Mouse (Mus musculus): ENCODE measurements at regions not wholly inside any gene's neighbourhood (a gene's known extent, or its start where the extent isn't known, plus 50 kb on each side); places are given as distances from the start of the nearest gene placed in this dataset.
"Not testable (repeated sequence)": the region's sequence is repeated elsewhere in the genome, so short reads cannot be mapped to it uniquely, and the experiment has no call there.

DNA sequence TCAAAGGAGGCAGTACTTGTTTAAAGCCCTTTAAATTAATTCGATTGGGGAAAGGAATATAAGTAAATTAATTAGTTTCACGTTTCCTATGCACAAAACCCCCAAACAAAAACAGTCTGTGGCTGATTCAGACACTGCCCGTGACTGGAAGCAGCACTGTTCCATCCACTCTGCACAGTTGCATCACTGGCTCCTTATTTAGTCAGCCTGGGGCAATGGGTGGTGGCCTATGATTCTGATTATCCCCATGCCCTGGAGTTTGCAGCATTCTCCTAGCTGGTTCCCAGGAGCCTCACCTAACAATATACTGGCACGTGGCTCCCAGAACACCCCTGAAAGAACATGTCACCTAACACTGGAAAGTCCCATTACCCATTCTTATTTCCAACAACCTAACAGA, 99.6 kb upstream of the Fam78b start:
- no peak for DNase-seq

DNA sequence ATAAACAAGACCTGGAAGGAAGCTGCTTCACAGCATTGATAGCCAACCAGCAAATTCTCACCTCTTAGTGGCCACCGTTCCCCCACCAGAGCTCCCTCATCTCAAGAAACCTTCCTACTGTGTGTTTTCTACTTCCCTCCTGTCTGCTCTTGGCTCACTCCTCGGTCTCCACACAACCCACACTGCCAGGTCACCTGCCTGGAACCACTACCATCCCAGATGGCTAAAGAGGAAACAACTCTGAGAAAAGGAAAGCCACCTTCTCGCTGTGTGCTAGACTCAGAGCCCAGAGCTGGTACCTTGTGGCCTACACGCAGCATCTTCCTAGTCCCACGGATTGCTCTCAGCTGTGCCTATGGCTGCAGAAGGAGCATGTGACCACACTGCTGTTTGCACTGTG, 97.8 kb upstream of the Fam78b start:
- no peak for DNase-seq

DNA sequence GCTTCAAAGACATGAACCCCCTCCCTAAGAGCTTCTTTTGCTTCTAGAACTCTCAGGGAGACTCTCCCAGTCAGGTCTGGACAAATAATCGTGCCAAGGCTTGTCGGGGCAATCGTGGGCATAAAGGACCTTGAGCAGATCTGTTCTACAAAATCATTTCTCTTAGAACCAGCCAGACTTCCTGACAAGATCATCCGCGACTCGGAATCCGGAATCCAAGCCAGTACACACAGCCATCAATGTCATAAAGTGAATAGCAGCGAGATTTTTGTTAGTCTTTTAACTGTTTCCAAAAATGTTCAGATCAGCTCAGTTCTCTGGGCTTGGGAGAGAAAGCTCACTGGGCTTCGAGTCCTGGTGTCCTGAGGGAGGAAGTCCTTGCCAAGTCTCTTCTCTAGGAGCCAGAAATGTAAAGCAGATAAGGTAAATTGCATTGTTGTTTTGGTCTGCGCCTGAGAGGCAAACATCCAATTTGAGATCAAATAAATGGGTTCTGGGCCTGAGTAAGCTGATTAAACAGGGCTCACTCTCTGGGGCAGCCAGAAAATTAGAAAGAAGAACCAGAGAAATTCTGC, 92.9 kb upstream of the Fam78b start:
- DNase-seq, result no peak

DNA sequence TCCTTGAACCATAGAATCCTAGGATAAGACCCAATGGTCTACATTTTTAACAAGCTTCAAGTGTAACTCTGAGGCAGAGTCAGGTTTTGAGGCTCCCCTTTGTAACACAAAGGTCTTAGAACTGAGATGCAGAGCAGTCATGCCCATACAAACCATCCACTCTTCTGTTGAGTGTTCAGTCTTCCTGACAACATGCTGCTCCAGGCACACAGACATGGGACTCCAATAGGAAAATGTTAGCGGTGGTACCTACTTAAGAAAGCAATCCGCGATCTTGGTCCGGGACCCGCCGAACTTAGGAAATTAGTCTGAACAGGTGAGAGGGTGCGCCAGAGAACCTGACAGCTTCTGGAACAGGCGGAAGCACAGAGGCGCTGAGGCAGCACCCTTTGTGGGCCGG, 89.0 kb upstream of the Fam78b start:
- DNase-seq, result not testable (repeated sequence)

DNA sequence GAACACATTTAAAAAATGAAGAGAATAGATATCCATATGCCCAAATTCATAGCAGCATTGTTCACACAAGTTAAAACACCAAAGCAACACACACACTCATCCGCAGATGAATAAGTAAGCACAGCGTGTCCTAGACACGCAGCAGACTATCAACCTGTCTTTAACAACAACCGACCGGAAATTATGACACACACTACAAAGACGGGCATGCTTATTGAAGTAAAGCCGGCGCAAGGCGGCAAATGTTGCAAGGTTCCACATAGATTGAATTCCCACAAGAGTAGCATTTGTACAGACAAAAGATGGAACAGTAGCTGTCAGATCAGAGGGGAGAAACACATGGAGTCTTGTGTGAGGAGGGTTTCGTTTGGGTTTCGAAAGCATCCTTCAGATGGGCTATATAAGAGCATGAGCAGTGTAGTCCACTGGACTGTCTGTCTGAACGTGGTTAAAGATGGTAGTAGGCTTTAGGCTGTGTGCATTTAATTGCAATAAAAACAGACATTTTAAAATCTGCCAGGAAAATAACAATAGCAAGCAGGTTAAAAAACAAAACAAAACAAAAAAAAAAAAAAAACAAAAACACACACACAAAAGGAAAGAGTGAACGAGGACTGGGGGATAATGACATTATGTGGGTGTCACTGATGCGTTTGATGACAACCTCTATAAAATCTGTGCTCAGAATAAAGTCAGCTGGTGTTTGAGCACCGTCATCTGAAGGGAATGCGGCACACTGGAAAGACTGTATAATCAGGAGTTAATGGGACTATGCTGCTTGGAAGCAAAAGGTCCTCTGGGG, 78.1 kb upstream of the Fam78b start:
- no peak for DNase-seq

DNA sequence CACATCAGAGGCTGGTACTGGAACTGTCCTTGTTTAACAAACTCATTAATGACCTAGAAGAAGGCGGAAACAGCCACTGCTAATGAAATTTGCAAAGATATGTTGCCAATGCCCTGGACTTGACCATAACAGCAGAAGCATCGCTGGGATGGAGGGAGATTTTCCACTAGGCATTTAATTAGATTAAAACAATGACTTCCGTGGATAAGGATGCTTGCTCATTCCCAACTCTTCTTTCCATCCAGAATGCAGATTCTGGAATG, 77.6 kb upstream of the Fam78b start:
- DNase-seq, result no peak

DNA sequence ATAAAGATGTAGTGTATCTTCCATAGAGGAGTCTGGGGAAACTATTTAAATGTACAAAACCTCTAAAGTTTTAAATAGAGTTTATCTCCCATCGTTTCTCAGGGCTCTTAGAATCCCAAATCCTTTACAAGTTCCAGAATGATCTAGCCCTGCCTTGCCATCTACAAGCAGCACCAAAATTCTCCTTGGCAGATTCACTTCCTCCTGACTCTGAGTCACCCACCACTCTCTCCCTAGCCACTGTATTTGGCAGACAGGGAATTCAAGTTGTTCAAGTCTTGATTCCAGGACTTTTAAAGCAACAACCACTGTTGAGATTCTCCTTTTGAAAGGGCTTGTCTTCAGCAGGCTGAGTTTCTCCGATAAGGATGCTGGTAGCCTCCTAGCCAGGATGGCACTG, 77.1 kb upstream of the Fam78b start:
- DNase-seq, result no peak

DNA sequence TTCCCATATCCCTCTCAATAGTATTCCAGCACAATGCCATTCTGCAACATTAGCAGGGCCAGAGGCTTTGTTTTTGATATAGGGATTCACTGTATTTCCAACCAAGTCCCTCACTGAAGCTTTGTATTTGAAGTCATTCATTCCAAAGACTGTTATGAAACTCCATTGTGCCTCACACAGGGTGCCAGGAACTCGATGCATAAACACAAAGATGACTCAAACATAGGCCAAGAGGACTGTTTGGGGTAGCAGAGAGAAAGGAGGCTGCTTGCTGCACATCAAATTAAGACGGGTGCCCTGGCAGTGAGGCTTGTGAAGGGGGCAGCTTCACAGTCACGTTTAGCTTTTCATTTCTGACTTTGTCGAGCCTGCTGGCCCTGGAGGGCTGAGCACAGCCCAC, 75.1 kb upstream of the Fam78b start:
- no peak for DNase-seq

DNA sequence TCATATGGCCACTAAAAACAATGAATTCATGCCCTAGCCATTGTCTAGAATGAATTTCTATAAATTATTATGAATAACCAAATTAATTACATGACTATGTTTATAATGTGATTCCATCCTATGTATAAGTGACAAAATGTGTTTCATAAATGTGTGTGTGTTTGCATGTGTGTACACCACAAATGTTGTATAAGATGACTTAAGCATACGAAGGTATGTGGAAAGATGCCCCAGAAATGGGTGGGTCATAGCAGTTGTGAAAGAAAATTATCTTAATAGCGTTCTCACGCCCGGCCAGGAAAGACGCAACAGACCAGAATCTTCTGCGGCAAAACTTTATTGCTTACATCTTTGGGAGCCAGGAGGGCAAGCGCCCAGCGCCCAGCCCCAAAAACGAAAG, 61.5 kb upstream of the Fam78b start:
- DNase-seq, result not testable (repeated sequence)

DNA sequence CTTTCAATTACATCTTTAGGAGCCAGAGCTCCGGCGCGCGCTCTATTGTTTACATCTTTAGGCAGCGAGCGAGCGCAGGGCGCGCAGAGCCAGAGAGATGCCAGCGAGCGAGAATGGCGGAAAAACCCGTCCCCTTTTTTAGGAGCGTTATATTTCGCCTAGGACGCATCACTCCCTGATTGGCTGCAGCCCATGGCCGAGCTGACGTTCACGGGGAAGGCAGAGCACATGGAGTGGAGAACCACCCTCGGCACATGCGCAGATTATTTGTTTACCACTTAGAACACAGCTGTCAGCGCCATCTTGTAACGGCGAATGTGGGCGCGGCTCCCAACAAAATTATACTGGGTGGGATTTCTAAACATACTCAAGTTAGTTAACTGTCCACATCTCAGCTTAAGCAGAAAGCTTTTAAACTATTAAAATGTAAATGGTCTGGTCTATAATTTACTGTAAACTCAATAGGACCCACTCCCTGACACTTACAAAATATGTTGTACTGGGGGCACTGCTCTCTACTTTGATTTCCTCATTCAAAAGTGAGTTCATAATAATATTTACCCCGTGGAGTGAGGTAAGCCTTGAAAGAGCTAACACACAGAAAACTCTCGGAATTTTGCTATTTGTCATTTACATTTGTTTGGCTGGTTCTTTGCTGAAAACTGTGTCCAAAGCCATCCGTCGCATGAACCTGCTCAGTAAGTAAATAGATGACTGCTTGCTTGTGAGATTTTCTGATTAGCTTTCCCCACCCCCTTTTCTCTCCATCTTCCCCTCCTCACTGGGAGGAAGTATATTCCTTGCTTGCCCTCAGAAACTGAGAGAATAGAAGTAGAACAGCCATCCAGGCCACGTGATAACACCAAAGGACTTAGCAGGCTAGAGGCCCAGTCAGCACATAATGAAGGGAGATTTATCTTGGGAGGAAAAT, 60.8 kb upstream of the Fam78b start:
- DNase-seq, result not testable (repeated sequence)

DNA sequence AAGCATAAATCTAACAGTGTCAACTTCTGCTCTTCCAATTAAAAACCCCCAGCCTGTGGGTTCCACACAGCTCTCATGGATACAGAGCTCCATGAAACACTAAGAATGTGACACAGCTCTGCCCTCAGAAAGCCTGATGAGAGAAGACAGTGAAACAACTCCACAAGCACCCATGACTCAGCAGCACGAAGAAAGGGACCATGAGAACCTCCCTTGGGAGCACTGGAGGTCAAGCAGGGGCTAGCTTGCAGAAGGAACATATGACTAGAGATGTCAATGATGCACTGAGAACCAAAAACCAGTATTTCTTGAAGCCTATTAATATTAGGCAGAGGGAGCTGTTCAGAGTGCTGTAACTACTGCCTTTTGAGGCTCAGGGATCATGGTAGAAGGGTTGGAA, 59.0 kb upstream of the Fam78b start:
- no peak for DNase-seq

DNA sequence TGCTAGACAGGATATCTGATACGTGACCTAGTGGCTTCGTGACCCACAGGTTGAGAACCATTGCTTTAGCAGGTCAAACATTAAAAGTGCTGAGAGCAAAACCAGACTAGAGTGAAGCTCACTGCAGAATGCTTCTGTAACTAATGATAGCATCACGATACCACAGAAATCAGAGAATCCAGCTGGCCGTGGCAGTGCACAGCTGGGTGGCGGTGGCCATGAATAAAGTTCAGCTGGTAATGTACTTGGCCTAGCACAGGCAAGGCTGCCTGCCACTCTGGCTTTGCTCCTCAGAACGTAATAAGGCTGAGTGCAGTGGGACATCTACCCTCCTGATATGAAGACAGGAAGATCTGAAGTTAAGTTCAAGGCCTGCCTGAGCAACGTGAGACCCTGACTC, 56.7 kb upstream of the Fam78b start:
- DNase-seq, result no peak

DNA sequence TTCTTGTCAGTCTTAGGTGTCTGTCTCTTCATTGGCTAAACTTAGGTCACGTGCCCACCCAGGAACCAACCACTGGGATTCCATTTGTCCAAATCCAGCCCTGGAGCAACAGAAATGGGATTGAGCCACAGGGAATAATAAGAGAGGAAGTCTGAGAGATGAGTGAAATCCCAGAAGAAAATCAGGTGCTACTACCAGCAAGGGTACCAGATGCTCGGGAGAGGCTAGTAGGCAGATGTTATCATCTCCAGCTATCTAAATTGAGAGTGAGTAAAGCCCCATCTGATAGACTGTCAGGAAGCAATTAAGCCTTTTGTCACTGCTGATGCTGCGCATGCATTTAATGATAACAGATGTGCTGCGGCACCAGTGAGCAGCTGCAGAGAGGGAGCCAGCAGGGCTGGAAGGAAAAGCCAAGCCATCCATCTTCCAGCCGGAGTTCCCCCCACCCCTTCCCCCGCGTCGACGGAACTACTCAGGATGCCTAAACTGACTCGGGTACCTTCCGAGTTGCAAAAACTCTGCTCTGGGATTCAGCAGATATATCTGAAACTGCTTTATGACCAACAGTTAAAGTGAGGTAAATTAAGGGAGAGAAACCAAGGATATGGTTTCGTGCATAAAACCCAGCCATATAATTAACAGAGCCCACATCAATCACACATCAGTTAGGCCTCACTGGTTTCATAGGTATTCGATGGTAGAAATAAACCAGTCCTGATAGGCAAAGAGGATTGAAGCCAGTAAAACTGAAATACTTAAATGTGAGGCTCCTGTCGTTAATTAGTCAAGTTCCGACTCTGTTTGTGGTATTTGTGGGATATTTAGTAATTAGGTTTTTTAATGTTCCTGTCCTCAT, 53.1 kb upstream of the Fam78b start:
- peak; percentile 2 for DNase-seq

Measured in kidney, postnatal 14 days (tissue).